Mouse (Mus musculus) megakaryocyte, embryonic 14.5 days (primary cell): ENCODE results near the gene Zfp988.
"Not testable (repeated sequence)": the region's sequence is repeated elsewhere in the genome, so short reads cannot be mapped to it uniquely, and the experiment has no call there.

Source experiments
- FLI1 ChIP-seq: IDR thresholded peaks from 2 replicates; pipeline ENCODE4 v1.6.1; 2012; ENCODE audit warnings: low read length, inconsistent platforms, mixed read lengths
- GATA1 ChIP-seq: IDR thresholded peaks from 3 replicates; pipeline ENCODE4 v1.6.1; 2012; ENCODE audit warnings: mixed read lengths, low read length, inconsistent platforms, borderline replicate concordance

- not testable (repeated sequence) for TF ChIP-seq FLI1, GATA1
Observed at GRCm38 (mm10) chr4:147267302-147267701, 38.2 kb upstream of the Zfp988 start.
